Mouse (Mus musculus) liver, postnatal 0 days (tissue): ENCODE results near the gene Patl1.

Source experiments
- CTCF ChIP-seq: sonication (generic); IDR thresholded peaks from 2 replicates; pipeline ENCODE4 v1.5.1; 2016; ENCODE audit warnings: antibody characterized with exemption, low read depth
- EP300 ChIP-seq: IDR thresholded peaks from 2 replicates; pipeline ENCODE4 v1.6.1; 2016; ENCODE audit warnings: antibody characterized with exemption, low read depth, mild to moderate bottlenecking

- TF ChIP-seq CTCF = no peak
- TF ChIP-seq EP300 = no peak
Observed at GRCm38 (mm10) chr19:11975683-11976082, 63.5 kb downstream of the Patl1 start.
